ENCODE assay signal across 8 mouse cellular contexts in genomic region chr5:135169479-135169878, GRCm38 (mm10). TPM values are rescaled to one million over a fixed set of nuclear protein-coding genes. Genes with fewer than 3 reads are reported as not detected.
A peak's percentile ranks its signal among the peaks of the same experiment; 100 is the strongest.
DNase-seq lines count a peak whose midpoint lies in the region; ATAC-seq and TF ChIP-seq lines count a peak whose summit lies in the region.

No protein-coding gene starts in this region.

- H3K4me1 ChIP-seq in heart, embryonic 10.5 days: peaks cover 15% of the 10 kb centered on the region
- H3K4me1 ChIP-seq in E14TG2a.4 (replicated peaks; ENCODE audit: low read depth, low read length): peaks cover 78% of the 10 kb centered on the region
- H3K4me1 ChIP-seq in forebrain, embryonic 16.5 days (replicated peaks; ENCODE audit: control insufficient read depth, insufficient read depth, low read length): peaks cover 12% of the 10 kb centered on the region
- peaks cover 19% of the 10 kb centered on the region for H3K4me1 ChIP-seq in liver, postnatal 0 days (ENCODE audit: insufficient read depth)

- H3K36me3 ChIP-seq in heart, embryonic 10.5 days: peaks cover 35% of the 10 kb centered on the region
- peaks cover 46% of the 10 kb centered on the region for H3K36me3 ChIP-seq in E14TG2a.4 (ENCODE audit: insufficient read depth, low read length)
- peaks cover 11% of the 10 kb centered on the region for H3K36me3 ChIP-seq in forebrain, embryonic 16.5 days (ENCODE audit: control insufficient read depth, insufficient read depth)
- peaks cover 29% of the 10 kb centered on the region for H3K36me3 ChIP-seq in liver, postnatal 0 days (replicated peaks; ENCODE audit: insufficient read depth, low read length)

- no peaks in the 10 kb centered on the region for H3K27me3 ChIP-seq in heart, embryonic 10.5 days (ENCODE audit: insufficient read depth, poor library complexity, severe bottlenecking)
- H3K27me3 ChIP-seq in E14TG2a.4 (ENCODE audit: insufficient read depth, low read length): no peaks in the 10 kb centered on the region
- H3K27me3 ChIP-seq in forebrain, embryonic 16.5 days (replicated peaks; ENCODE audit: control insufficient read depth, insufficient read depth, low read length): no peaks in the 10 kb centered on the region
- no peaks in the 10 kb centered on the region for H3K27me3 ChIP-seq in liver, postnatal 0 days (ENCODE audit: insufficient read depth, low read length)

- TF ChIP-seq CTCF in E14TG2a.4 (conservative IDR thresholded peaks at IDR 0.05; ENCODE audit: low read length): no peak
- TF ChIP-seq CTCF in liver, postnatal 0 days (IDR thresholded peaks at IDR 0.05; ENCODE audit: low read depth): no peak

- H3K4me3 ChIP-seq in heart, embryonic 10.5 days: peak overlapping the region; percentile 78
- H3K4me3 ChIP-seq in E14TG2a.4 (replicated peaks; ENCODE audit: low read length): peak overlapping the region; percentile 91
- peak overlapping the region; percentile 80 for H3K4me3 ChIP-seq in forebrain, embryonic 16.5 days (replicated peaks; ENCODE audit: low read length)
- H3K4me3 ChIP-seq in liver, postnatal 0 days (ENCODE audit: low read depth, low read length): peak overlapping the region; percentile 83

- H3K9ac ChIP-seq in forebrain, embryonic 16.5 days (replicated peaks; ENCODE audit: low read depth, low read length): peak overlapping the region; percentile 97
- peak overlapping the region; percentile 86 for H3K9ac ChIP-seq in liver, postnatal 0 days (replicated peaks)

- no peak for TF ChIP-seq EP300 in liver, postnatal 0 days (IDR thresholded peaks at IDR 0.05; ENCODE audit: low read depth)

- peak overlapping the region; percentile 97 for H3K4me2 ChIP-seq in forebrain, embryonic 16.5 days (ENCODE audit: low read length)
- H3K4me2 ChIP-seq in liver, postnatal 0 days (ENCODE audit: low read depth, low read length): peak overlapping the region; percentile 92

- ATAC-seq in forebrain, embryonic 16.5 days: no peak
- ATAC-seq in liver, postnatal 0 days: no peak
- ATAC-seq in frontal cortex, adult (ENCODE audit: low TSS enrichment): no peak

- no peak for DNase-seq in heart, embryonic 10.5 days (ENCODE audit: low spot score)
- DNase-seq in heart, adult 18-20 months: no peak
- DNase-seq in liver, postnatal 0 days: no peak
- no peak for DNase-seq in adrenal gland, postnatal 36 days
- no peak for DNase-seq in embryo, embryonic 10 days (ENCODE audit: low spot score)

- WGBS in heart, embryonic 10.5 days: 89% methylated on average over 5 of the region's 5 CpGs
- WGBS in forebrain, embryonic 16.5 days: 94% methylated on average over 5 of the region's 5 CpGs
- 83% methylated on average over 5 of the region's 5 CpGs for WGBS in liver, postnatal 0 days (ENCODE audit: insufficient replicate concordance)

- H3K9me3 ChIP-seq in heart, embryonic 10.5 days: no peaks in the 10 kb centered on the region
- no peaks in the 10 kb centered on the region for H3K9me3 ChIP-seq in E14TG2a.4 (ENCODE audit: low read length)
- H3K9me3 ChIP-seq in forebrain, embryonic 16.5 days (ENCODE audit: control insufficient read depth, low read length): no peaks in the 10 kb centered on the region
- H3K9me3 ChIP-seq in liver, postnatal 0 days (ENCODE audit: low read length): no peaks in the 10 kb centered on the region

- H3K27ac ChIP-seq in heart, embryonic 10.5 days: peak overlapping the region; percentile 99
- no peak overlapping the region for H3K27ac ChIP-seq in forebrain, embryonic 16.5 days (ENCODE audit: low read length)
- H3K27ac ChIP-seq in liver, postnatal 0 days (ENCODE audit: low read depth): peak overlapping the region; percentile 97

RNA-seq across cellular contexts. Expression of gene Bcl7b, which starts 1.4 kb away (rescaled TPM):
- polyA plus RNA-seq in heart, embryonic 10.5 days (2016; fragmentation: Nextera tagmentation; extraction: Ambion mirVana): 39.2 and 45.3 TPM in 2 replicates
- 10 to 100 TPM; 47.0 to 47.8 TPM for total RNA-seq in heart, adult 18-20 months (2021)
- 49.7 and 53.9 TPM in 2 replicates for polyA plus RNA-seq in forebrain, embryonic 16.5 days (2015; fragmentation: Nextera tagmentation; extraction: Ambion mirVana)
- 30.1 and 32.6 TPM in 2 replicates for polyA plus RNA-seq in liver, postnatal 0 days (2015; fragmentation: Nextera tagmentation; extraction: Ambion mirVana)
- total RNA-seq in adrenal gland, postnatal 36 days (2021): 10 to 100 TPM; 72.6 to 77.5 TPM

RNA-seq across cellular contexts. Expression of gene Baz1b, which starts 17.6 kb away (rescaled TPM):
- 30.6 and 44.4 TPM in 2 replicates for polyA plus RNA-seq in heart, embryonic 10.5 days (2016; fragmentation: Nextera tagmentation; extraction: Ambion mirVana)
- total RNA-seq in heart, adult 18-20 months (2021): 10 to 100 TPM; 39.2 to 43.7 TPM
- polyA plus RNA-seq in forebrain, embryonic 16.5 days (2015; fragmentation: Nextera tagmentation; extraction: Ambion mirVana): 34.4 and 39.4 TPM in 2 replicates
- polyA plus RNA-seq in liver, postnatal 0 days (2015; fragmentation: Nextera tagmentation; extraction: Ambion mirVana): 10.5 and 11.7 TPM in 2 replicates
- total RNA-seq in adrenal gland, postnatal 36 days (2021): 10 to 100 TPM; 72.1 to 90.4 TPM

RNA-seq across cellular contexts. Expression of gene Tbl2, which starts 20.0 kb away (rescaled TPM):
- polyA plus RNA-seq in heart, embryonic 10.5 days (2016; fragmentation: Nextera tagmentation; extraction: Ambion mirVana): 25.1 and 25.4 TPM in 2 replicates
- total RNA-seq in heart, adult 18-20 months (2021): 10 to 100 TPM in 1 of 2 experiments, 1 to 10 TPM in 1; 9.5 to 11.3 TPM
- 19.2 and 22.0 TPM in 2 replicates for polyA plus RNA-seq in forebrain, embryonic 16.5 days (2015; fragmentation: Nextera tagmentation; extraction: Ambion mirVana)
- polyA plus RNA-seq in liver, postnatal 0 days (2015; fragmentation: Nextera tagmentation; extraction: Ambion mirVana): 10.4 and 12.3 TPM in 2 replicates
- 10 to 100 TPM; 28.9 to 40.9 TPM for total RNA-seq in adrenal gland, postnatal 36 days (2021)
